Mouse (Mus musculus): Measurements from ENCODE around the gene Slit3. TPM values are rescaled to one million over a fixed set of nuclear protein-coding genes. Genes with fewer than 3 reads are reported as not detected.
A peak's percentile ranks its signal among the peaks of the same experiment; 100 is the strongest.

Gene Slit3
- polyA plus RNA-seq, 1 experiment from 2014 or later: 20.9 TPM

DNA sequence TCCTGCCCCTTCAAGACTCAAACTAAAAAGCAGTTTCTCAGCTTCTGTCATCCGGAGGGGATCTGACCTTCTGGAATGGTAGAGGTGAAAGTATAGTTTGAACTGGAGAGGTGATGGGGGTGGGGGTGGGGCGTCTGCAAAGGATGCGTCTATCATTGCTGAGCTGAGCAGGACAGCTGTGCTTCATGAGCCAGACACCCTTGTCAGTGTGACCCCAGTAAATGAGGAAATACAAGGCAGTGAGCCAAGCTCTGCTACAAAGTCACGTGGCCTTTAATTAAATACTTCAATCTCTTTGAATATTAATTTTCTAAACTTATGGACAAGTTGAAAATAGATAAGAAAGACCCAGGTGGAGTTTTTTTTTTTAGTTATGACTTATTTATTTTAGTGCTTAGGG lies 300.7 kb downstream of the Slit3 start:
- H3K4me1 ChIP-seq: peaks cover 27% of the 10 kb centered on the region
- no peaks in the 10 kb centered on the region for H3K9me3 ChIP-seq
- no peak for ATAC-seq (ENCODE audit: low FRiP score, low read depth)
- H3K36me3 ChIP-seq: no peaks in the 10 kb centered on the region
- H3K27me3 ChIP-seq: no peaks in the 10 kb centered on the region
- H3K4me3 ChIP-seq: no peak overlapping the region
- H3K27ac ChIP-seq: no peak overlapping the region
- H3K9ac ChIP-seq: no peak overlapping the region
- 34% methylated on average over 4 of the region's 4 CpGs for WGBS
- no peak overlapping the region for H3K4me2 ChIP-seq (replicated peaks)

DNA sequence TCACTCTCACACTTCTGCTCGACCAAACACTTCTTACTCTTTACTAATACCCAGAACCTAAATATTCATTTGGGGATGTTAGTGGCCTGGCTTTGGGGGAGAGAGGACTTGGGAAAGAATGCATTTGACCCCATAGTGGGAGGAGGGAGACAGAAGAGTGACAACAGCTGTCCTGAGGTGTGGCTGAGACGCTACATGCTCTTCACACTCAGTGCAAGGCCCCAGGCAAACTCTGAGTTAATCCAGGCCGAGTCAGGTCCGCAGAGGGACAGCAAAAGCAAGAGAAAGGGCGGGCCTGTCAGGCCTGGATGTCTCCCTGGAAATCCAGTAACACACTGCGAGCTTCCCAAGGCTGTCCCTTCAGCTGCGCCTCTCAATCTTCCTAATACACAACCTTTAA lies 307.0 kb downstream of the Slit3 start:
- 30% methylated on average over 7 of the region's 7 CpGs for WGBS
- H3K4me1 ChIP-seq: peaks cover 6% of the 10 kb centered on the region
- H3K27me3 ChIP-seq: no peaks in the 10 kb centered on the region
- ATAC-seq (ENCODE audit: low FRiP score, low read depth): peak; percentile 48; the same call in 1 of the 2 replicates
- H3K4me3 ChIP-seq: no peak overlapping the region
- no peak overlapping the region for H3K9ac ChIP-seq
- no peak overlapping the region for H3K4me2 ChIP-seq (replicated peaks)
- H3K36me3 ChIP-seq: no peaks in the 10 kb centered on the region
- H3K9me3 ChIP-seq: no peaks in the 10 kb centered on the region
- H3K27ac ChIP-seq: no peak overlapping the region

DNA sequence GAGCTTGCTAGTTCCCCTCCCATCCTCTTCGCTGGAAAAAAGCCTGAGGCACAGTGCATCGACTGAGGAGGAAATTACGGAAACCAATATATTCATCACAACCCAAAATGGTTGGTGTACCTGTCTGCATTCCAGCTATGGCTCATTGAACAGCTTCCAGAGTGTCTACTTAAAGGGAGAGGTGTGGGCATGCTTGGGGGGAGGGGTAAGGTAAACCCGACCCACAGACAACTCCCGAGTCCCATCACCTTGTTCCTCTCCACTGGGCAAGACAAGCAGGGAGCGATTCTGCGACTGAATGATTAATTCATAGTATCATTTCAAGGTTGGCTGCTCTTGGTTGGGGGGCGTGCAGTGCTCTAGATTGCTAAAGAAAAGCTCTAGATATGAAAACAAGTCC lies 310.1 kb downstream of the Slit3 start:
- Histone ChIP-seq H3K9me3 (no peaks in the 10 kb centered on the region), H3K9ac (no peak overlapping the region), H3K4me2 (replicated peaks) (no peak overlapping the region), H3K4me1 (peaks cover 15% of the 10 kb centered on the region), H3K27me3 (no peaks in the 10 kb centered on the region), H3K4me3 (no peak overlapping the region), H3K36me3 (no peaks in the 10 kb centered on the region), H3K27ac (no peak overlapping the region)
- 82% methylated on average over 8 of the region's 8 CpGs for WGBS
- ATAC-seq (ENCODE audit: low FRiP score, low read depth): no peak

DNA sequence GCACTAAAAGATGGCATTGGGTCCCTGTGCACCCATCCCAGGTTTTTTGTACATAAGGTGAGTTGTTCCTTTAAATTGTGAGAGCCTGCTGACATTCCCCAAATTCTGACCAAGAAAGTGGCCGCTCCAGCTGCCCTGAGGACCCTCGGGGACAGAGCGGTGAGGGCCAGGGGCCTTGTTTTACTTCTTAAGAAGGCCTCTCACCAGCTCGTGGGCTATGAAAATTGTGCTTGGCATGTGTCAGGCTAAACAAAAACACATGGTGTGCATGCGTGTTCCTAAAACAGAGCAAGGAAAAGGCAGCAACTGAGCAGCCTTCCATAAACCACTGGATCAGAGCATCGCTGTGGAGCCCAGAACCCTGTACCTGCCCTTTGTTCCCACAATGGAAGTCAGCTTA lies 316.5 kb downstream of the Slit3 start:
- ATAC-seq (ENCODE audit: low FRiP score, low read depth): peak; percentile 42; the same call in 1 of the 2 replicates
- peaks cover 4% of the 10 kb centered on the region; the same call in 1 of the 2 replicates for H3K9me3 ChIP-seq
- no peak overlapping the region for H3K4me2 ChIP-seq (replicated peaks)
- H3K9ac ChIP-seq: no peak overlapping the region
- peaks cover 41% of the 10 kb centered on the region for H3K4me1 ChIP-seq
- 19% methylated on average over 6 of the region's 6 CpGs for WGBS
- no peaks in the 10 kb centered on the region; the same call in 1 of the 2 replicates for H3K36me3 ChIP-seq
- no peaks in the 10 kb centered on the region for H3K27me3 ChIP-seq
- no peak overlapping the region for H3K4me3 ChIP-seq
- peak overlapping the region; percentile 64 for H3K27ac ChIP-seq

DNA sequence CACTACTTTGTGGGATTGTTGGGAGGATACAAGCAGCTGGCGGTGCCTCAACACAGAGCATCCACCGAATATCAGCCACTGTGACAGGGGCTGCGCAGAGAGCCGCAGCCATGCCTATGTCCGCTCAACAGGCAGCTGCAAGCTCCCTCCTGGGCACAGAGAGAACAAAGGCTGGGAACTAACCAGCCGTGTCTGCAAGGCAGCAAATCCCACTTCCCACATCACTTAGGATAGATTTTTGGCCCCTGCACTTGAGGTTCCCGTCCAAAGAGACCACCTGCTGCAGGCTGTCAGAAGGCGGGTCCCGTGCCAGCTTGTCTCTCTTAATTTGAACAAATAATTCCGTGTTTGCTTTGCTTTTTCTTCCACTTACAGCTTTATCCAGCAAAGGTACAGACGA lies 319.2 kb downstream of the Slit3 start:
- Histone ChIP-seq H3K4me2 (replicated peaks) (no peak overlapping the region), H3K9me3 (peaks cover 4% of the 10 kb centered on the region; the same call in 1 of the 2 replicates), H3K9ac (no peak overlapping the region), H3K27ac (no peak overlapping the region), H3K4me3 (no peak overlapping the region), H3K4me1 (peaks cover 51% of the 10 kb centered on the region), H3K36me3 (no peaks in the 10 kb centered on the region; the same call in 1 of the 2 replicates), H3K27me3 (no peaks in the 10 kb centered on the region)
- 74% methylated on average over 11 of the region's 11 CpGs for WGBS
- ATAC-seq (ENCODE audit: low FRiP score, low read depth): no peak

DNA sequence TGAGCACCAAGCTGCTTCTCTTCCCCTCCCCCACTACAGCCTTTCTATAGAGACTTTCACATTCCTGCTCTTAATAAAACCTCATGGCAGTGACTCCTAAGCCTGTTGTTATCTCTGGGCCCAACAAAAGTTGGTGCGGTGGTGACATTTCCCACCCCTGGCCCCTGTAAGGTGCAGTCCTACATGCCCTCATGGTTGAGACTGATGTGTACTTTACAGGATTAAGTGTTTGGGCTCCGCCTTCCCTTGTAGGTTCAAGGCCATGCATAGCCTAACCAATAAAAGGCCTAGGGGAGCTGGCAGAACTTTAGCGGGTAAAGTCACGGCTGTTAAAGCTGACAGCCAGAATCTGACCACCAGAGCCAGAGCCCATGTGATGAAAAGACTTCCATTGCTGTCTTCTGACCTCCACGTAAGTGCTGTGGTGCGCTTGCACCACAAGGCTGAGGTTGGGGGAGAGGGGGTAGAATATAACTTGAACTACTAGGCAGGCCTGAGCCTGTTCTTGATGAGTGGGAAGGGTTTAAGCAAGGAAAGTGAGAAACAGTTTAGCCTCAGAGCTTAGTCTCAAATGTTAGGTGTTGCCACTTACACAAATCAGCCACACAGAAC lies 323.6 kb downstream of the Slit3 start:
- H3K9me3 ChIP-seq: peaks cover 4% of the 10 kb centered on the region; the same call in 1 of the 2 replicates
- H3K27me3 ChIP-seq: no peaks in the 10 kb centered on the region
- no peaks in the 10 kb centered on the region for H3K36me3 ChIP-seq
- no peak overlapping the region for H3K4me3 ChIP-seq
- 52% methylated on average over 6 of the region's 6 CpGs for WGBS
- H3K4me1 ChIP-seq: peaks cover 55% of the 10 kb centered on the region
- H3K9ac ChIP-seq: no peak overlapping the region
- no peak for ATAC-seq (ENCODE audit: low FRiP score, low read depth)
- no peak overlapping the region for H3K4me2 ChIP-seq (replicated peaks)
- no peak overlapping the region for H3K27ac ChIP-seq

DNA sequence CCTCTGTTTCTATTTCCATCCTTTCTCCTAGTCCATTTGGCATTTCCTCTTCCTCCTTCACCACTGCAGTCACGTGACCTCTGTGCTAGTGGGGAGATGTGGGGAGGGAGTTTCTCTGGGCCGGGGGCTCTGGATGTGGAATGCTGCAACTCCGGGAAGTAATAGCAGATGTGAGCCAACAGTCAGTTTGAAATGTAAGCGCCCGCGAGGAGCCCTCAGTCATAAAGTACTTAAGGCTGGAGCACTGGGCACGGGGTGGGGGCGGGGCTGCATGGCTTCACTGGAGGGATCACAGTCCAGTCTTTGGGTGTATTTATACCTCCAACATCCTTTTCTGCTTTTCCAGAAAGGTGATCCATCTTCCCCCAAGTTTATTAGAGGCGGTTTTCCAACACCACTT lies 326.9 kb downstream of the Slit3 start:
- H3K27ac ChIP-seq: peak overlapping the region; percentile 87; the same call in 1 of the 2 replicates
- H3K9ac ChIP-seq: no peak overlapping the region
- H3K4me2 ChIP-seq (replicated peaks): peak overlapping the region; percentile 19
- peaks cover 76% of the 10 kb centered on the region for H3K4me1 ChIP-seq
- H3K36me3 ChIP-seq: no peaks in the 10 kb centered on the region
- 9% methylated on average over 9 of the region's 9 CpGs for WGBS
- peak; percentile 75 for ATAC-seq (ENCODE audit: low FRiP score, low read depth)
- H3K9me3 ChIP-seq: no peaks in the 10 kb centered on the region
- H3K27me3 ChIP-seq: no peaks in the 10 kb centered on the region
- H3K4me3 ChIP-seq: no peak overlapping the region

DNA sequence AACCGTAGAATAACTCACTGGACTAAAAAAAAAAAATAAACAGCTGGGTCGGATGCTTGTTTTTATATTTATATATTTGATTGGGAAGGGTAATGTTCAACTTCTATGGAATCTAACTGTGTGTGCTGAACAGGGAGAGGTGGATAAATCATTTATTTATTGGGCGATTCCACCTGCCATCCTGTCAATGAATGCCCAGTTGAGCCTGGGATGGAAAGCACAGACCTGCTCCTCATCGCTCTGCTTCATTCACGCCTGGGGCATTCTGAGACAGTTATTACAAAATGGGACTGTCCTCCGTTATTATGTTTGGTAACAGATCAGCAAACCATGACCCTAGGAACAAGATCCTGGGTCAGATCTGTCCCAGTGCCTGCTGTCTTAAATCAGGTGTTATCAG lies 328.2 kb downstream of the Slit3 start:
- Histone ChIP-seq H3K4me3 (no peak overlapping the region), H3K27ac (no peak overlapping the region; the same call in 1 of the 2 replicates), H3K4me1 (peaks cover 78% of the 10 kb centered on the region), H3K9ac (no peak overlapping the region), H3K27me3 (no peaks in the 10 kb centered on the region), H3K9me3 (no peaks in the 10 kb centered on the region), H3K36me3 (no peaks in the 10 kb centered on the region), H3K4me2 (replicated peaks) (no peak overlapping the region)
- WGBS: 83% methylated on average over 6 of the region's 6 CpGs
- ATAC-seq (ENCODE audit: low FRiP score, low read depth): no peak

DNA sequence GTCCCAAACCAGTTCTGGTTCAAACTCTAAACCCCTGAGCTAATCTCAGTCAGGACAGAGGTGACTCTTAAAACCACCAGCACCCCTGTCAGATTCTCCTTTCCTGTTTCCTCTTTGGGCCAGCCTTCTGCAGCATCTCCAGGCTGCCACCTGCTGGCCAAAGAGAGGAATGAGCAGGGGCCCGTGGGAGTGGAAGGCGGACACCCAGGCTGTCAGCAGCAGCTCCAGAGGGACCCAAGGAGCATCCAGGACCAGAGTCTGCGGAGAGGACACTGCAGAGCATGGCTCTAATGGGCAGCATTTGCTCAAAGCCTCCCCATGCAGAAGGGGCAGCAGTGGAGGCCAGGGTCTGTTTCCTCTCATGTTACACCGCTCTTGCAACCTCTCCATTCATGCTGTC lies 330.6 kb downstream of the Slit3 start:
- peak overlapping the region; percentile 23; the same call in 1 of the 2 replicates for H3K4me2 ChIP-seq (replicated peaks)
- no peaks in the 10 kb centered on the region for H3K27me3 ChIP-seq
- no peak overlapping the region for H3K4me3 ChIP-seq
- ATAC-seq (ENCODE audit: low FRiP score, low read depth): peak; percentile 16; the same call in 1 of the 2 replicates
- no peak overlapping the region for H3K9ac ChIP-seq
- no peaks in the 10 kb centered on the region for H3K9me3 ChIP-seq
- H3K27ac ChIP-seq: no peak overlapping the region
- H3K4me1 ChIP-seq: peaks cover 65% of the 10 kb centered on the region
- H3K36me3 ChIP-seq: no peaks in the 10 kb centered on the region
- 21% methylated on average over 4 of the region's 4 CpGs for WGBS

DNA sequence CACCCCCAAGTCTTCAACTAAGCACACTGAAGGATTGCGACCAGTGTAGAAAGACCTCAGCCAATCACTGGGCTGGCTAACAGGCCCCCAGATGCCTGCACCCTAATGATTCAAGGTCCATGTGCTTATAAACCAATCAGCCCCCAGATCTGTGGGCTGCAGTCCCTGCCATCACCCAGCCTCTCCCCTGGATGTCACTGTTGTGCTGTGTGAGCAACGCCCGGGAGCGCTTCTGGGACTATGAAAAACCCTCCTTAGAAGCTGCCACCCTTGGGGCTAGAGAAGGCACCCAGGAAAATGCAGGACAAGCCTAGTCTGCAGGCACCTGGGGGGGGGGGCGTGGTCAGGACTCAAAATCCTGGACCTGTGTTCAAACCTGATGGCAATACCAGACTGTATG lies 331.4 kb downstream of the Slit3 start:
- Histone ChIP-seq H3K36me3 (no peaks in the 10 kb centered on the region), H3K4me2 (replicated peaks) (no peak overlapping the region), H3K9me3 (no peaks in the 10 kb centered on the region), H3K4me1 (peaks cover 57% of the 10 kb centered on the region), H3K4me3 (no peak overlapping the region), H3K27me3 (no peaks in the 10 kb centered on the region), H3K9ac (no peak overlapping the region), H3K27ac (no peak overlapping the region)
- ATAC-seq (ENCODE audit: low FRiP score, low read depth): no peak
- 46% methylated on average over 5 of the region's 5 CpGs for WGBS

DNA sequence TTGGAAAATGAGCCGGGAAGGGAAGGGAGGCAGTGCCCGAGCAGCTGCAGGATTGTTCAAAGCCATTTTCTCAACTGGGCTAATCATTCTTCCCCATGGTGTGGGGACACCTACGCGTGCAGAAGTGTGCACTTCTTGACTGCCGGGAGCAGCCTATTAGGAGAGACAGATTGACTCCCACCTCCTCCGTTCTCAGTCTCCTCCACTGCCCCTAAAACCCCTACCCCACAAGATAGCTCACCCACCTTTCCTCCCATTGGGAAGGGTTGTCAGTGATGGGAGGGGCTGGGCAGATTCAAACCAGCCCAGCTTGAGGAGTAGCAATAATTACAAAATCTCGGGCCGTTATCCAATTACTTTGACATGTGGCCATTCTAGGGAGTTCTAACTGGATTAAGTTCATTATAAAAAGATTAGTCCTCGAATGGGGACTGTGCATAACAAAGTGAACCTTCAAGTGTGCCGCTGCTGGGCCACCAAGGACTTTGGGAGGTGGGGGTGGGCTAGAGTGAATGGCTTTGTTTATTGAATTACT lies 333.2 kb downstream of the Slit3 start:
- WGBS: 24% methylated on average over 10 of the region's 10 CpGs
- H3K27ac ChIP-seq: no peak overlapping the region
- no peak for ATAC-seq (ENCODE audit: low FRiP score, low read depth)
- peaks cover 41% of the 10 kb centered on the region for H3K4me1 ChIP-seq
- no peak overlapping the region for H3K4me2 ChIP-seq (replicated peaks)
- no peaks in the 10 kb centered on the region for H3K27me3 ChIP-seq
- H3K9ac ChIP-seq: no peak overlapping the region
- H3K9me3 ChIP-seq: no peaks in the 10 kb centered on the region
- no peaks in the 10 kb centered on the region for H3K36me3 ChIP-seq
- H3K4me3 ChIP-seq: no peak overlapping the region

DNA sequence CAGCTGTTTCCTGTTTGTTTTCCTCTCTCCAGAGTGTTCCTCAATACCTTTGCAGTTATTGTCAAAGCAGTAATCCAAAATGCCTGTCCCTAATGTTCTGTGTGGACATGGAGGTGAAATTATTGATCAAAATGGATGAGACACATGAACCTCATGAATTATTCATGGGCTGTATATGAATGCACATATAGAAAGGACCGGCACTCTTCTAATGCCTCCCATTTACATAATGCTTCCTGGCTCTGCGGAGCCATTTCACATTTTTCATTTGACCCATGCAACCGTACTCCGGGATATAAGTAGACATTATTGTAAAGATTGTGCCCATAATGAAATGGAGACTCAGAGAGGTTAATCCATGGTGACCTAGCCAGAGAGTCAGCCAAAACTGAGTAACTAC lies 333.8 kb downstream of the Slit3 start:
- no peak for ATAC-seq (ENCODE audit: low FRiP score, low read depth)
- no peaks in the 10 kb centered on the region for H3K36me3 ChIP-seq

DNA sequence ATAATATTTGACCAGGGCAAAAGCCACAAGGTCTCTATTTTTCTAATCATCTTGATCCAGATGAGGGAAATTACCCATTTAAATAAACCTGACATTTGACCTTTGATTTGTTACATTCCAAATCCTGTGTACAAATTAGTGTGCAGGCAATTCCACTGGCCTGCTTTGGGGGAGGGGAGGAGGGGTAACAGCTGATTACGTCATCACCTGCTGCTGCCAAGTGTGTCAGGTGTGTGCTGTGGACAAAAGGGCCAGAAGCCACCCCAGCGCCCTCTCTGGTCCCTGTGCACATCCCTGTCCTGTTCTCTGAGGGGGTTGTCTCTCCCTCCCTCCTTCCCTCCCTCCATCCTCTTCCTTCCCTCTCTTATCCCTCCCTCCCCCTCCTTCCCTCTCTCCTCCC lies 337.0 kb downstream of the Slit3 start:
- Histone ChIP-seq H3K27ac (no peak overlapping the region), H3K9me3 (no peaks in the 10 kb centered on the region), H3K4me2 (replicated peaks) (no peak overlapping the region), H3K27me3 (no peaks in the 10 kb centered on the region), H3K4me3 (no peak overlapping the region), H3K36me3 (no peaks in the 10 kb centered on the region), H3K4me1 (peaks cover 16% of the 10 kb centered on the region), H3K9ac (no peak overlapping the region)
- 57% methylated on average over 2 of the region's 2 CpGs for WGBS
- no peak for ATAC-seq (ENCODE audit: low FRiP score, low read depth)

More for the DNA sequence above, 333.8 kb downstream of the Slit3 start:
- Histone ChIP-seq H3K4me1 (peaks cover 41% of the 10 kb centered on the region), H3K9me3 (no peaks in the 10 kb centered on the region), H3K4me3 (no peak overlapping the region), H3K4me2 (replicated peaks) (no peak overlapping the region), H3K27ac (no peak overlapping the region), H3K27me3 (no peaks in the 10 kb centered on the region), H3K9ac (no peak overlapping the region)
- 81% methylated on average over 4 of the region's 4 CpGs for WGBS

Measured in limb, embryonic 13.5 days (tissue).